Mouse (Mus musculus): ENCODE data around the gene Cln6. TPM values are rescaled to one million over a fixed set of nuclear protein-coding genes. Genes with fewer than 3 reads are reported as not detected.
A peak's percentile ranks its signal among the peaks of the same experiment; 100 is the strongest.

Cln6 gene
- total and polyA plus RNA-seq, 3 experiments = 29.4 to 52.1 TPM; not detected in 1

DNA sequence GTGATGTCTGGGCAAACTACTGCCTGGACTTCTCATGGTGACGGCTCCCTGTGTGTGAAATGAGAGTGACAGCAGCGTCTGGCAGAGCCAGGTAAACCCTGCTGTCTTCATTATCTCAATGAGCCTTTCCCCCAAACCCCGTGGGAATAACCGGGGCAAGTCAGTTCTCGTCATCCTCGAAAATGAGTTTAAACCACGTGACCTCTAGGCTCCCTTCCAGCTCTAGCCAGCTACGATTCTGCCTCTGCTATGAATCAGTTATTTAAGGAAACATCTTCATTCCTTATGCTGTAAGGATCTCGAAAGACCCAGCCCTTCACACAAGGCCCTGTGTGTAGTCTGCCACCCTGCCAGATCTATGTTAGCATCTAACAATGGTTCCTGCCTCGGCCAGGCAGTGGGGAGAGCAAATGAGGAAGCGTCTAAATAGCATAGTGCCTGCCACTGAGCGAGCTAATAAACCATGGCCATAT, 21.4 kb upstream of the Cln6 start:
- Histone ChIP-seq H3K27ac (ENCODE audit: control insufficient read depth, low read depth, low read length) (peak overlapping the region; percentile 65), H3K4me3 (ENCODE audit: control insufficient read depth in 1 of 2, insufficient read depth in 1 of 2, low read depth in 2 of 2, low read length in 2 of 2) (peak overlapping the region; percentile 9 to 22; a peak in 3 of 4 replicates)
- TF ChIP-seq SIN3A (IDR thresholded peaks at IDR 0.05; ENCODE audit: low read length) = peak; percentile 74
- no peak for TF ChIP-seq ZC3H11A (IDR thresholded peaks at IDR 0.05; ENCODE audit: low read depth, low read length)
- no peak for TF ChIP-seq RAD21 (IDR thresholded peaks at IDR 0.05; ENCODE audit: low read depth, low read length)
- TF ChIP-seq TBP (IDR thresholded peaks at IDR 0.05; ENCODE audit: low read depth, low read length) = peak; percentile 72
- TF ChIP-seq GABPA (IDR thresholded peaks at IDR 0.05; ENCODE audit: low read depth, low read length) = no peak
- TF ChIP-seq TAL1 (IDR thresholded peaks at IDR 0.05; ENCODE audit: low read length) = no peak
- TF ChIP-seq MAZ (IDR thresholded peaks at IDR 0.05; ENCODE audit: low read depth, low read length) = no peak
- TF ChIP-seq ZKSCAN1 (IDR thresholded peaks at IDR 0.05; ENCODE audit: low read depth, low read length) = no peak
- TF ChIP-seq BHLHE40 (IDR thresholded peaks at IDR 0.05; ENCODE audit: borderline replicate concordance, low read depth, low read length) = peak; percentile 39; the same call in 1 of the 2 replicates
- no peak for TF ChIP-seq POLR2AphosphoS2 (IDR thresholded peaks at IDR 0.05; ENCODE audit: low read length)
- TF ChIP-seq ZMIZ1 (IDR thresholded peaks at IDR 0.05; ENCODE audit: low read depth, low read length) = 0 out of 2 replicates have a peak, but pooled peaks have one; percentile 50
- TF ChIP-seq JUND (IDR thresholded peaks at IDR 0.05; ENCODE audit: low read depth, low read length) = no peak
- peak; percentile 27 to 54; a peak in 3 of 4 replicates for TF ChIP-seq EP300 (IDR thresholded peaks at IDR 0.05; ENCODE audit: low read depth in 1 of 2, low read length in 2 of 2)
- TF ChIP-seq CHD2 (IDR thresholded peaks at IDR 0.05; ENCODE audit: low read length) = no peak
- no peak for TF ChIP-seq E2F4 (IDR thresholded peaks at IDR 0.05; ENCODE audit: borderline replicate concordance, low read depth, low read length)
- no peak for TF ChIP-seq POLR2AphosphoS5 (IDR thresholded peaks at IDR 0.05; ENCODE audit: borderline replicate concordance, low read depth, low read length)
- TF ChIP-seq MYC (IDR thresholded peaks at IDR 0.05; ENCODE audit: low read depth, low read length) = 0 out of 2 replicates have a peak, but pooled peaks have one; percentile 67
- TF ChIP-seq NELFE (IDR thresholded peaks at IDR 0.05; ENCODE audit: low read depth, low read length) = peak; percentile 51
- peak; percentile 93 for TF ChIP-seq USF1 (IDR thresholded peaks at IDR 0.05; ENCODE audit: low read depth, low read length)
- TF ChIP-seq ETS1 (IDR thresholded peaks at IDR 0.05; ENCODE audit: low read depth, low read length) = peak; percentile 47; the same call in 1 of the 2 replicates
- TF ChIP-seq ELF1 (IDR thresholded peaks at IDR 0.05; ENCODE audit: low read depth, low read length) = 0 out of 2 replicates have a peak, but pooled peaks have one; percentile 39
- TF ChIP-seq GATA1 (IDR thresholded peaks at IDR 0.05; ENCODE audit: low read depth, low read length) = no peak
- no peak for TF ChIP-seq UBTF (IDR thresholded peaks at IDR 0.05; ENCODE audit: borderline replicate concordance, insufficient read depth, low read depth, low read length)
- TF ChIP-seq HCFC1 (IDR thresholded peaks at IDR 0.05; ENCODE audit: low read depth, low read length) = 0 out of 2 replicates have a peak, but pooled peaks have one; percentile 50
- TF ChIP-seq MYB (IDR thresholded peaks at IDR 0.05; ENCODE audit: low read depth, low read length) = no peak
- peak; percentile 76 for TF ChIP-seq MXI1 (IDR thresholded peaks at IDR 0.05; ENCODE audit: low read depth, low read length)
- TF ChIP-seq KAT2A (conservative IDR thresholded peaks at IDR 0.05; ENCODE audit: low read depth, low read length) = no peak
- peak; percentile 43 to 77; a peak in 3 of 4 replicates for TF ChIP-seq USF2 (IDR thresholded peaks at IDR 0.05; ENCODE audit: borderline replicate concordance in 1 of 2, insufficient read depth in 1 of 2, low read depth in 1 of 2, low read length in 2 of 2)
- TF ChIP-seq CHD1 (IDR thresholded peaks at IDR 0.05; ENCODE audit: low read depth, low read length) = no peak
- peak; percentile 25 to 61; a peak in 2 of 4 replicates for TF ChIP-seq POLR2A (IDR thresholded peaks at IDR 0.05; ENCODE audit: control insufficient read depth in 1 of 2, insufficient read depth in 1 of 2, low read depth in 1 of 2, low read length in 2 of 2, poor library complexity in 1 of 2)
- peak; percentile 26; the same call in 1 of the 2 replicates for TF ChIP-seq MEF2A (IDR thresholded peaks at IDR 0.05; ENCODE audit: extremely low read depth, insufficient replicate concordance, low read depth, low read length, poor library complexity, severe bottlenecking)
- no peak for TF ChIP-seq SMC3 (IDR thresholded peaks at IDR 0.05; ENCODE audit: low read depth, low read length)
- TF ChIP-seq RCOR1 (IDR thresholded peaks at IDR 0.05; ENCODE audit: low read depth, low read length) = peak; percentile 26; the same call in 1 of the 2 replicates
- no peak for TF ChIP-seq NRF1 (IDR thresholded peaks at IDR 0.05; ENCODE audit: insufficient read depth, low read depth, low read length, poor library complexity, severe bottlenecking)
- TF ChIP-seq MAFK (IDR thresholded peaks at IDR 0.05; ENCODE audit: borderline replicate concordance, low read depth, low read length) = no peak
- peak; percentile 94 for TF ChIP-seq MAX (IDR thresholded peaks at IDR 0.05; ENCODE audit: low read length)
- TF ChIP-seq ZNF384 (IDR thresholded peaks at IDR 0.05; ENCODE audit: low read depth, low read length) = no peak

More for the DNA sequence above, 21.4 kb upstream of the Cln6 start:
- H3K79me2 ChIP-seq (ENCODE audit: control insufficient read depth, insufficient read depth, low read length, poor library complexity) = no peaks in the 10 kb centered on the region
- no peaks in the 10 kb centered on the region for H3K9me3 ChIP-seq (replicated peaks; ENCODE audit: insufficient read depth, low read length)
- peaks cover 0 to 26% of the 10 kb centered on the region in 2 experiments; a peak in 2 of 4 replicates for H3K36me3 ChIP-seq (ENCODE audit: control insufficient read depth in 1 of 2, insufficient read depth in 2 of 2, low read length in 2 of 2)
- peaks cover 20 to 31% of the 10 kb centered on the region in 2 experiments for H3K4me1 ChIP-seq (ENCODE audit: control insufficient read depth in 1 of 2, insufficient read depth in 2 of 2, low read length in 2 of 2)
- peak; percentile 85 for DNase-seq (ENCODE audit: low read depth, low spot score)
- H3K9ac ChIP-seq (ENCODE audit: control insufficient read depth, low read depth, low read length, poor library complexity, severe bottlenecking) = peak overlapping the region; percentile 49
- no peaks in the 10 kb centered on the region for H3K27me3 ChIP-seq (ENCODE audit: control insufficient read depth in 1 of 2, insufficient read depth in 2 of 2, low read length in 2 of 2)

Measured in MEL (cell line).